Mouse (Mus musculus): Measurements from ENCODE around the gene Rpl3. TPM values are rescaled to one million over a fixed set of nuclear protein-coding genes. Genes with fewer than 3 reads are reported as not detected.

Rpl3 gene
- total RNA-seq, 2 experiments from 2014 or later, result 163 to 184 TPM

- DNase-seq, result no peak
These were observed 54.2 kb downstream of the Rpl3 start for GRCm38 (mm10) chr15:80037255-80038109.

GRCm38 (mm10) chr15:80035341-80035885 lies 56.3 kb downstream of the Rpl3 start:
- no peak for DNase-seq

DNA sequence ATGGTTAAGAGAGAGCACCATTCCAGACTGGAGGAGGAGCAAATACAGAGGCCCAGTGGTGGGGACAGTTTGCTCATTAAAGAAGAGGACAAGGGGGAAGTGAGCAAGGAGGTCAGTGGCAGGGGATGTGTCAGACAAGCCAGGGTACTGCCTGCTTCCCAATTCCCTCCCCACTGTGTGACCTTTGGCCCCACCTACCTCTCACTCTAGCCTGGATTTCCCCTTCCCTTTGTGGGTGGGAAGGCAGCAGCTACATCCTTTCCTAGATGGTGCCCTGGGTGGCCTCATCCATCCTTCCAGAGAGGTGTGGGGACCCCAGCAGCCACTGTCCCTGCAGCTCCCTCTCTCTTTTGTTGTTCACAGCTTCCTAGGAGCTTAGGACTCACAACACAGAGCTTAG lies 56.8 kb downstream of the Rpl3 start:
- peak in 1 of 2 experiments; percentile 43 for DNase-seq

DNA sequence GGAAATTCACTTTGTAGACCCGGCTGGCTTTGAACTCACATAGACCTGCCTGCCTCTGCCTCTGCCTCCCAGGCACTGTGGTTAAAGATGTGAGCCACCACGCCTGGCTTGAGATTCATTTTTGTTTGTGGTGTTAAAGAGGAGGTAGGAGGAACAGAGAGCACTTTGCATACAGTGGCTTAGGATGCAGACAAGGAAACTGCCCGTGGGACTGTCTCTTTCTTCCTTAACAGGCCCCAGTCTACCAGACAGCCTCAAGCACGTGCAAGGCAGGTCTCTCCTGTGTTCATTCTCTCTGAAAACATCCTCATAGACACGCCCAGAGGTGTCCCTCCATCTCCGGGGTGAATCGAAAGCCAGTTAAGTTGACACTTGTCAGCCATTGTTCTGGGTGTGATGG lies 57.3 kb downstream of the Rpl3 start:
- DNase-seq, result no peak

- no peak for DNase-seq
These were observed 60.5 kb downstream of the Rpl3 start for GRCm38 (mm10) chr15:80031133-80031532.

GRCm38 (mm10) chr15:80030399-80030798 lies 61.3 kb downstream of the Rpl3 start:
- peak in 1 of 2 experiments; percentile 56 for DNase-seq

DNA sequence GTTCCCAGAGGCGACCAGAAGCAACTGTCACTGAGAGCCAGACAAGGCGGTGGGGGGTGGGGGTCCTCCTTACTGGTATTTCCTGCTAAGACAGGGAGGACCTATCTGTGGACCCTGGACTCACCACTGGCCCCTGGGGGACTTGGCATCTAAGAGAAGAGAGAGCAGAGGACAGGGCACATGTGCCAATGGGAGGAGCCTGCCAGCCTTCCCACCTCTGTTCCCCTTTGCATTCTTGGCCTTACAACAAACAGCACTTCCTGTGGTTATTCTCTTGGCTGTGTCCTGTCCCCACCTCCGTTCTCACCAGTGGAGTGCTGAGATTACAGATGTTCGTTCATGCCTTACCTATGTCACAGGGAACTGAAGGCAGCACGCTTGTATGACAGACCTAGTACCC lies 62.8 kb downstream of the Rpl3 start:
- DNase-seq, result no peak

Small RNAs within 50 kb of the gene (microRNA-seq; reads per million reads assigned to microRNA genes)
- 95.3 to 123 reads per million in 2 experiments for gene Snord43

Other genes starting within 250 kb of the Rpl3 start
- 10 to 100 TPM in 1 of 2 experiments, 1 to 10 TPM in 1; 6.8 to 10.6 TPM for gene Apobec3, start 200.2 kb downstream of the Rpl3 start, total RNA-seq (2021)
- 10 to 100 TPM; 17.8 to 29.8 TPM for gene Cbx7, start 120.7 kb downstream of the Rpl3 start, total RNA-seq (2021)
- 10 to 100 TPM; 23.1 to 29.3 TPM for gene Pdgfb, start 76.9 kb downstream of the Rpl3 start, total RNA-seq (2021)
- gene Syngr1, start 534 bp downstream of the Rpl3 start, total RNA-seq (2021), result 100 to 1,000 TPM in 1 of 2 experiments, 10 to 100 TPM in 1; 80.2 to 107 TPM
- gene Tab1, start 41.3 kb upstream of the Rpl3 start, total RNA-seq (2021), result 10 to 100 TPM; 14.8 to 18.4 TPM
- 1 to 10 TPM; 4.3 to 5.2 TPM for gene Mgat3, start 81.9 kb upstream of the Rpl3 start, total RNA-seq (2021)
- gene Mief1, start 142.2 kb upstream of the Rpl3 start, total RNA-seq (2021), result 10 to 100 TPM; 29.6 to 31.5 TPM
- 10 to 100 TPM in 1 of 2 experiments, 1 to 10 TPM in 1; 9.9 to 15.3 TPM for gene AC140267.1, start 144.0 kb upstream of the Rpl3 start, total RNA-seq (2021)
- 10 to 100 TPM; 89.9 to 95.5 TPM for gene Atf4, start 163.3 kb upstream of the Rpl3 start, total RNA-seq (2021)
- gene Rps19bp1, start 172.4 kb upstream of the Rpl3 start, total RNA-seq (2021), result 10 to 100 TPM; 17.0 to 17.4 TPM
- under 1 TPM in 1 of 2 experiments, not detected in 1; 0.18 TPM for gene Cacna1i, start 195.4 kb upstream of the Rpl3 start, total RNA-seq (2021)

Measured in heart, adult 18-20 months (tissue).